In genomic region chr10:50711286-50711685, GRCm38 (mm10) we compare ENCODE assay signal across 27 mouse cellular contexts.
A peak's percentile ranks its signal among the peaks of the same experiment; 100 is the strongest.
DNase-seq lines count a peak whose midpoint lies in the region; ATAC-seq lines count a peak whose summit lies in the region.
"Had no signal": no experiment of that assay in that cellular context is flagged by ENCODE, and none has a peak within 500 bp of the region (broad histone marks: within the 10 kb centered on the region; RNA-seq: fewer than 3 reads in every experiment).

No protein-coding gene starts in this region.

- no peak overlapping the region for H3K27ac ChIP-seq in hindbrain, embryonic 15.5 days (replicated peaks)
- H3K27ac ChIP-seq in hindbrain, embryonic 10.5 days: no peak overlapping the region
- H3K27ac ChIP-seq: embryonic facial prominence, embryonic 15.5 days; forebrain, embryonic 12.5 days; intestine, embryonic 15.5 days; layer of hippocampus, adult 2 months; left cerebral cortex, adult 2 months; liver, embryonic 12.5 days; midbrain, embryonic 12.5 days had no signal

- H3K27me3 ChIP-seq in hindbrain, embryonic 15.5 days: no peaks in the 10 kb centered on the region
- H3K27me3 ChIP-seq in hindbrain, embryonic 10.5 days (ENCODE audit: insufficient read depth, poor library complexity, severe bottlenecking): no peaks in the 10 kb centered on the region
- H3K27me3 ChIP-seq: CH12.LX; embryonic facial prominence, embryonic 15.5 days; forebrain, embryonic 12.5 days; heart, embryonic 12.5 days; intestine, embryonic 15.5 days; liver, embryonic 12.5 days; megakaryocyte, embryonic 14.5 days; midbrain, embryonic 12.5 days had no signal

- H3K4me2 ChIP-seq in hindbrain, embryonic 15.5 days: no peak overlapping the region
- H3K4me2 ChIP-seq: embryonic facial prominence, embryonic 15.5 days; forebrain, embryonic 12.5 days; heart, embryonic 12.5 days; intestine, embryonic 15.5 days; liver, embryonic 12.5 days; midbrain, embryonic 12.5 days had no signal

- DNase-seq in cerebellum, postnatal 10 days: peak; percentile 24 to 44
- DNase-seq in cerebellum, adult 18-20 months: no peak
- DNase-seq in hindbrain, embryonic 10.5 days (ENCODE audit: low spot score): no peak
- DNase-seq in retina, postnatal 1 day: peak; percentile 12
- DNase-seq in retina, embryonic 14.5 days (ENCODE audit: low spot score): no peak
- no peak for DNase-seq in frontal cortex, postnatal 36 days (ENCODE audit: low spot score in 2 of 2)
- DNase-seq: adrenal gland, adult 2 months; adrenal gland, postnatal 36 days; embryo, embryonic 11 days; gastrocnemius, postnatal 10 days; heart, adult 18-20 months; liver, postnatal 0 days; lung, postnatal 36 days; right cerebral cortex, postnatal 25 days; thymus, postnatal 14 days had no signal

- 69% methylated on average over 3 of the region's 3 CpGs for WGBS in hindbrain, embryonic 15.5 days
- WGBS in hindbrain, embryonic 10.5 days: 94% methylated on average over 3 of the region's 3 CpGs

- no peak overlapping the region for H3K9ac ChIP-seq in hindbrain, embryonic 15.5 days
- H3K9ac ChIP-seq: embryonic facial prominence, embryonic 15.5 days; forebrain, embryonic 12.5 days; heart, embryonic 12.5 days; intestine, embryonic 15.5 days; liver, embryonic 12.5 days; liver, postnatal 0 days; midbrain, embryonic 12.5 days had no signal

- no peak overlapping the region for H3K4me3 ChIP-seq in hindbrain, embryonic 15.5 days
- no peak overlapping the region for H3K4me3 ChIP-seq in hindbrain, embryonic 10.5 days
- H3K4me3 ChIP-seq: embryonic facial prominence, embryonic 15.5 days; forebrain, embryonic 12.5 days; heart, embryonic 12.5 days; intestine, embryonic 15.5 days; layer of hippocampus, adult 2 months; left cerebral cortex, adult 2 months; liver, embryonic 12.5 days; megakaryocyte, embryonic 14.5 days; midbrain, embryonic 12.5 days had no signal

- no peaks in the 10 kb centered on the region for H3K9me3 ChIP-seq in hindbrain, embryonic 15.5 days
- H3K9me3 ChIP-seq in hindbrain, embryonic 10.5 days: no peaks in the 10 kb centered on the region
- H3K9me3 ChIP-seq: embryonic facial prominence, embryonic 15.5 days; forebrain, embryonic 12.5 days; heart, embryonic 12.5 days; intestine, embryonic 15.5 days; liver, embryonic 12.5 days; megakaryocyte, embryonic 14.5 days; midbrain, embryonic 12.5 days had no signal

- ATAC-seq in hindbrain, embryonic 15.5 days (ENCODE audit: low FRiP score, low read depth): peak; percentile 38; the same call in 1 of the 2 replicates
- ATAC-seq: activated CD4-positive, CD25-positive, alpha-beta regulatory T cell, adult 4 months; intestine, embryonic 15.5 days; liver, embryonic 12.5 days; liver, postnatal 0 days had no signal

- H3K36me3 ChIP-seq in hindbrain, embryonic 15.5 days: 0 out of 2 replicates have a peak, but pooled peaks cover 3% of the 10 kb centered on the region
- peaks cover 8% of the 10 kb centered on the region; the same call in 1 of the 2 replicates for H3K36me3 ChIP-seq in hindbrain, embryonic 10.5 days
- H3K36me3 ChIP-seq: forebrain, embryonic 12.5 days; intestine, embryonic 15.5 days had no signal

- H3K4me1 ChIP-seq in hindbrain, embryonic 15.5 days (replicated peaks): no peaks in the 10 kb centered on the region
- no peaks in the 10 kb centered on the region for H3K4me1 ChIP-seq in hindbrain, embryonic 10.5 days (replicated peaks)
- H3K4me1 ChIP-seq: embryonic facial prominence, embryonic 15.5 days; forebrain, embryonic 12.5 days; heart, embryonic 12.5 days; intestine, embryonic 15.5 days; liver, embryonic 12.5 days; megakaryocyte, embryonic 14.5 days; midbrain, embryonic 12.5 days had no signal

Comparison
In these comparisons a context has a peak if more than half of its experiments do, and no peak if none do; other contexts are left out.
1. DNase-seq: peak in cerebellum, postnatal 10 days (2 of 2) and retina, postnatal 1 day (single experiment); none in cerebellum, adult 18-20 months (0 of 2), hindbrain, embryonic 10.5 days (single experiment), retina, embryonic 14.5 days (single experiment) and frontal cortex, postnatal 36 days (0 of 2).